ENCODE assay signal across 10 mouse cellular contexts in the genomic region with DNA sequence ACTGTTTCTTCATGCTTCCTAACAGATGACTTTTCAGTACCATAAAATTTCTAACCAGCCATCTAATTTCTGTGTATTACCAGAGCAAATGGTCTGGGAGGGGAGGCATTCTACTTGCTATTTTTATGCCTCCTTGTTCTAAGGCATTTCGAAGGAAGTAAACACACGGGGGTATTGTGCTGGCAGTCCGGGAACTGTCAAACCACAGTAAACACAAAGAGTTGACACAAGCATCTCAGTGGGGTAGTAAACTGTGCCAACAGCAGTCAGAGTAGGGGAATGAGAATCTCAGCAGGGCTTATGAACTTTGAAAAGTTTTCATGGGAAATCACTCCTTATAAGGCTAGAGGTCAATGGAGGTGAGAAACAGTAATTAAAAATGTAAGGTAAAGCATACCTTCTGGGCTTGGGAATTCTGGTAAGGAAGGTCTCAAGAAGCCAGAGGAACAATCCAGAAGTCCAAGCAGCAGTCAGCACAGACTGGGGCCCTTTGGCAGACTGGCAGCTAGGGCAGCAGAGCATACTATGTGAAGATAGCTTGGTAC. TPM values are rescaled to one million over a fixed set of nuclear protein-coding genes. Genes with fewer than 3 reads are reported as not detected.
A peak's percentile ranks its signal among the peaks of the same experiment; 100 is the strongest.
DNase-seq lines count a peak whose midpoint lies in the region; ATAC-seq and TF ChIP-seq lines count a peak whose summit lies in the region.
"Had no signal": no experiment of that assay in that cellular context is flagged by ENCODE, and none has a peak within 500 bp of the region (broad histone marks: within the 10 kb centered on the region; RNA-seq: fewer than 3 reads in every experiment).

No protein-coding gene starts in this region.

- peak overlapping the region; percentile 37; the same call in 1 of the 2 replicates for H3K27ac ChIP-seq in intestine, postnatal 0 days (ENCODE audit: low read depth, low read length)
- no peak overlapping the region for H3K27ac ChIP-seq in intestine, embryonic 16.5 days (ENCODE audit: low read length)
- H3K27ac ChIP-seq in lung, embryonic 15.5 days: peak overlapping the region; percentile 45
- H3K27ac ChIP-seq: liver, embryonic 14.5 days had no signal

- H3K36me3 ChIP-seq in intestine, postnatal 0 days (ENCODE audit: control insufficient read depth, insufficient read depth): no peaks in the 10 kb centered on the region
- no peaks in the 10 kb centered on the region for H3K36me3 ChIP-seq in intestine, embryonic 16.5 days (ENCODE audit: control insufficient read depth, insufficient read depth, low read length)
- H3K36me3 ChIP-seq in lung, embryonic 15.5 days: no peaks in the 10 kb centered on the region

- no peaks in the 10 kb centered on the region for H3K27me3 ChIP-seq in intestine, postnatal 0 days (replicated peaks; ENCODE audit: control insufficient read depth, insufficient read depth, low read length)
- H3K27me3 ChIP-seq in intestine, embryonic 16.5 days (replicated peaks; ENCODE audit: control insufficient read depth, insufficient read depth, low read length): no peaks in the 10 kb centered on the region
- no peaks in the 10 kb centered on the region for H3K27me3 ChIP-seq in lung, embryonic 15.5 days

- H3K4me3 ChIP-seq in intestine, postnatal 0 days (ENCODE audit: low read depth, low read length): no peak overlapping the region
- H3K4me3 ChIP-seq in intestine, embryonic 16.5 days (ENCODE audit: low read length): no peak overlapping the region
- H3K4me3 ChIP-seq in lung, embryonic 15.5 days: no peak overlapping the region

- WGBS in intestine, postnatal 0 days: 30% methylated on average over 3 of the region's 3 CpGs
- 25% methylated on average over 3 of the region's 3 CpGs for WGBS in intestine, embryonic 16.5 days
- WGBS in lung, embryonic 15.5 days: 25% methylated on average over 3 of the region's 3 CpGs

- DNase-seq in thymus, postnatal 0 days (ENCODE audit: low spot score): peak; percentile 21
- no peak for DNase-seq in thymus, adult 18-20 months
- DNase-seq in cerebellum, postnatal 36 days: no peak
- DNase-seq in adrenal gland, adult 8-10 months: no peak
- DNase-seq: cerebellum, postnatal 10 days; right cerebral cortex, postnatal 4 days had no signal

- no peaks in the 10 kb centered on the region for H3K9me3 ChIP-seq in intestine, postnatal 0 days (ENCODE audit: control insufficient read depth)
- no peaks in the 10 kb centered on the region for H3K9me3 ChIP-seq in intestine, embryonic 16.5 days (ENCODE audit: control insufficient read depth, low read length)
- H3K9me3 ChIP-seq in lung, embryonic 15.5 days: no peaks in the 10 kb centered on the region

- no peak overlapping the region for H3K4me2 ChIP-seq in intestine, postnatal 0 days (replicated peaks; ENCODE audit: low read depth)
- no peak overlapping the region for H3K4me2 ChIP-seq in intestine, embryonic 16.5 days (ENCODE audit: low read depth, low read length)
- no peak overlapping the region for H3K4me2 ChIP-seq in lung, embryonic 15.5 days

- peaks cover 8% of the 10 kb centered on the region; the same call in 1 of the 2 replicates for H3K4me1 ChIP-seq in intestine, postnatal 0 days (replicated peaks; ENCODE audit: control insufficient read depth, insufficient read depth, low read length)
- H3K4me1 ChIP-seq in intestine, embryonic 16.5 days (ENCODE audit: control insufficient read depth, insufficient read depth, low read length): peaks cover 6% of the 10 kb centered on the region
- peaks cover 14% of the 10 kb centered on the region for H3K4me1 ChIP-seq in lung, embryonic 15.5 days

- TF ChIP-seq CTCF in intestine, postnatal 0 days (IDR thresholded peaks at IDR 0.05; ENCODE audit: low read depth): no peak

- no peak overlapping the region for H3K9ac ChIP-seq in intestine, postnatal 0 days (ENCODE audit: low read depth, low read length)
- no peak overlapping the region for H3K9ac ChIP-seq in intestine, embryonic 16.5 days (ENCODE audit: low read depth, low read length)
- no peak overlapping the region for H3K9ac ChIP-seq in lung, embryonic 15.5 days
- H3K9ac ChIP-seq: liver, embryonic 14.5 days had no signal

- ATAC-seq in intestine, postnatal 0 days: no peak
- ATAC-seq in intestine, embryonic 16.5 days: no peak
- ATAC-seq in lung, embryonic 15.5 days (ENCODE audit: borderline replicate concordance, extremely low read depth, low FRiP score, low TSS enrichment): no peak

RNA-seq across cellular contexts. Expression of a gene that starts 7.8 kb away (rescaled TPM):
- 21.3 and 25.4 TPM in 2 replicates for polyA plus RNA-seq in intestine, postnatal 0 days (2015; fragmentation: Nextera tagmentation; extraction: Ambion mirVana)
- 21.2 and 22.6 TPM in 2 replicates for polyA plus RNA-seq in intestine, embryonic 16.5 days (2015; fragmentation: Nextera tagmentation; extraction: Ambion mirVana)
- 36.5 and 41.9 TPM in 2 replicates for polyA plus RNA-seq in thymus, postnatal 0 days (2015; fragmentation: Nextera tagmentation; extraction: Ambion mirVana)
- polyA plus RNA-seq in lung, embryonic 15.5 days (2015; fragmentation: Nextera tagmentation; extraction: Ambion mirVana): 18.4 and 19.7 TPM in 2 replicates
- 10 to 100 TPM; 61.6 to 66.6 (median 62.4) TPM for total RNA-seq in adrenal gland, adult 8-10 months (2022)
